Mouse (Mus musculus) forebrain, embryonic 13.5 days (tissue): ENCODE measurements around the gene Rbm33. TPM values are rescaled to one million over a fixed set of nuclear protein-coding genes. Genes with fewer than 3 reads are reported as not detected.

Experiments used
- ATAC-seq: fragments of 200-750 bp; cut with Nextera tagmentation; 2 replicates; pipeline ENCODE4 v1.8.0; 2017
- H3K27ac ChIP-seq: fragments of 300-500 bp; sonication (generic); 2 replicates; pipeline ENCODE4 v1.5.1; 2015; ENCODE audit warnings: inconsistent platforms, mild to moderate bottlenecking, moderate library complexity
- H3K27me3 ChIP-seq: fragments of 300-500 bp; sonication (generic); 2 replicates; pipeline ENCODE4 v1.6.1; 2015; ENCODE audit warnings: mild to moderate bottlenecking, inconsistent platforms
- H3K36me3 ChIP-seq: fragments of 300-500 bp; sonication (generic); 2 replicates; pipeline ENCODE4 v1.6.1; 2015; ENCODE audit warnings: mild to moderate bottlenecking, inconsistent platforms; ENCODE audit not compliant: poor library complexity, severe bottlenecking
- H3K4me1 ChIP-seq: fragments of 300-500 bp; sonication (generic); 2 replicates; pipeline ENCODE4 v1.6.1; 2015; ENCODE audit warnings: inconsistent platforms
- H3K4me2 ChIP-seq: fragments of 300-500 bp; sonication (generic); 2 replicates; pipeline ENCODE4 v1.6.1; 2015; ENCODE audit warnings: inconsistent platforms, mild to moderate bottlenecking, moderate library complexity
- H3K4me3 ChIP-seq: fragments of 300-500 bp; sonication (generic); 2 replicates; pipeline ENCODE4 v1.5.1; 2015; ENCODE audit warnings: mild to moderate bottlenecking, inconsistent platforms
- H3K9ac ChIP-seq: fragments of 300-500 bp; sonication (generic); 2 replicates; pipeline ENCODE4 v1.6.1; 2015; ENCODE audit warnings: mild to moderate bottlenecking, inconsistent platforms
- H3K9me3 ChIP-seq: fragments of 300-500 bp; sonication (generic); replicated peaks from 2 replicates; pipeline ENCODE4 v1.6.1; 2016; ENCODE audit warnings: inconsistent platforms
- WGBS: fragments of 180-500 bp; shearing (Covaris S2); methylation state at CpG from one replicate; pipeline ENCODE4 v1.1.7; 2015; 5-methylcytosine and 5-hydroxymethylcytosine counted together
- polyA plus RNA-seq: library from polyadenylated mRNA; unstranded; fragments of >200 nt; fragmentation: Nextera tagmentation; extraction: Ambion mirVana; gene quantifications from 2 replicates; pipeline ENCODE4 v1.2.1, GENCODE M21; 2015

Rbm33 gene
- polyA plus RNA-seq, 1 experiment from 2014 or later = 21.1 TPM

DNA sequence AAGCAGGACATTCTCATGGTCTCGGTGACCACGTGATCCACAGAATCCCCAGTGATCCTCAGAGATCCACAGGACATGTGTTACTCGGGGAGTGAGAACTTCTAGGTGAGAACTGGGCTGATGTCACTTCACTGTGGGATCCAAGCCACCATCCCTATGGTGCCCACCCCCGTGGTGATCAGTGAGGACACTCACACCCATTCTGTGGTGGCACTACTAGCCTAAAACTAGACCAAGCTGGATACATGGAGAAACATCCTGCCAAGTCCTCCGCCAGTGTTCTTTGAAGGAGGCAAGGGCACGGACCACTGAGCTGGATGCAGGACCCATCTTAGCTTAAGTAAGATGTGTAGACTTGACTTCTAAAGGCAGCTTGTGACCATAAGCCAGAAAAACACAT is 17.6 kb upstream of the Rbm33 start:
- H3K27me3 ChIP-seq = no peaks in the 10 kb centered on the region
- WGBS = 81% methylated on average over 6 of the region's 6 CpGs
- H3K4me1 ChIP-seq = no peaks in the 10 kb centered on the region
- no peak overlapping the region for H3K27ac ChIP-seq
- no peaks in the 10 kb centered on the region for H3K36me3 ChIP-seq
- H3K9ac ChIP-seq = no peak overlapping the region
- no peaks in the 10 kb centered on the region for H3K9me3 ChIP-seq
- no peak overlapping the region for H3K4me3 ChIP-seq
- no peak for ATAC-seq
- H3K4me2 ChIP-seq = no peak overlapping the region

DNA sequence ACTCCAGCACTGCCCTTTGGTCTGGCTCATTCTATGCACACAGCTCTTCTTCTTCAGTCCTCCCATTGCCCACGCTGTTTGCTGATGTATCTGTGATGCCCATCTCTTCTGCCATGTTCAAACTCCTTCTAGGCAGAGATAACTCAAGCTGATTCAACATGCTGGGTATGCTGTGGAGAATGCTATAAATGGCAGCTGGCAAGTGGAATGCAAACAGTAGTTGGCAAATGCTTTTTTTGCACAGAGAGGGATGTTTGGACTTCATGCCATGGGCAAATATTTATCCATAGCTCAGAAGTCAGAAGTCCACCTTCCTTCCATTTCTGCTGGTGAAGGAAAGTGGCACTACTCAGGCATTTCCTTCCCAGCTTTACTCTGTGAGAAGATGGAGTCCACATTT is 14.2 kb upstream of the Rbm33 start:
- H3K9ac ChIP-seq = no peak overlapping the region
- ATAC-seq = no peak
- no peak overlapping the region for H3K4me3 ChIP-seq
- H3K9me3 ChIP-seq = no peaks in the 10 kb centered on the region
- H3K27ac ChIP-seq = no peak overlapping the region
- no peak overlapping the region for H3K4me2 ChIP-seq
- no peaks in the 10 kb centered on the region for H3K36me3 ChIP-seq
- H3K4me1 ChIP-seq = no peaks in the 10 kb centered on the region
- H3K27me3 ChIP-seq = no peaks in the 10 kb centered on the region
- WGBS = 84% methylated on average over 1 of the region's 1 CpGs

DNA sequence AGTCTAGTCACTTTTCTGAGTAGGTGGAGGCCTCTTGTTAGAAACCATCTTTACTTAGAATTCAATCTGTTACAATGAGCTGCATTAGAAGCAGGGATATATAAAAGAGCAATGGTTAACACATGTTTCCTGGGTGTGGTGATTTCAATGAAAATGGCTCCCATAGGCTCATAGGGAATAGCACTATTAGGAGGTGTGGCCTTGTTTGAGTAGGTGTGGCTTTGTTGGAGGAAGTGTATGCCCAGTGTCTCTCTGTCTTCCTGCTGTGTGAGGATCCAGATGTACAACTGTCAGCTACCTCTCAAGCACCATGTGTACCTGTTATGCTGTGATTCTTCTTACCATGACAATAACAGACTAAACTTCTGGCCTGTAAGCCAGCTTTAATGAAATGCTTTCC is 12.4 kb upstream of the Rbm33 start:
- Histone ChIP-seq H3K27ac (no peak overlapping the region), H3K4me3 (no peak overlapping the region), H3K36me3 (no peaks in the 10 kb centered on the region), H3K4me2 (no peak overlapping the region), H3K4me1 (no peaks in the 10 kb centered on the region), H3K9me3 (no peaks in the 10 kb centered on the region), H3K9ac (no peak overlapping the region), H3K27me3 (no peaks in the 10 kb centered on the region)
- ATAC-seq = no peak

- Histone ChIP-seq H3K27me3 (no peaks in the 10 kb centered on the region), H3K4me3 (no peak overlapping the region), H3K36me3 (no peaks in the 10 kb centered on the region), H3K4me1 (peaks cover 21% of the 10 kb centered on the region), H3K9ac (no peak overlapping the region), H3K4me2 (no peak overlapping the region), H3K27ac (no peak overlapping the region), H3K9me3 (no peaks in the 10 kb centered on the region)
- no peak for ATAC-seq
- 85% methylated on average over 8 of the region's 8 CpGs for WGBS
Observed at GRCm38 (mm10) chr5:28315526-28315925, 1.4 kb upstream of the Rbm33 start.

GRCm38 (mm10) chr5:28316151-28316721 is 685 bp upstream of the Rbm33 start:
- H3K4me1 ChIP-seq = peaks cover 27% of the 10 kb centered on the region

DNA sequence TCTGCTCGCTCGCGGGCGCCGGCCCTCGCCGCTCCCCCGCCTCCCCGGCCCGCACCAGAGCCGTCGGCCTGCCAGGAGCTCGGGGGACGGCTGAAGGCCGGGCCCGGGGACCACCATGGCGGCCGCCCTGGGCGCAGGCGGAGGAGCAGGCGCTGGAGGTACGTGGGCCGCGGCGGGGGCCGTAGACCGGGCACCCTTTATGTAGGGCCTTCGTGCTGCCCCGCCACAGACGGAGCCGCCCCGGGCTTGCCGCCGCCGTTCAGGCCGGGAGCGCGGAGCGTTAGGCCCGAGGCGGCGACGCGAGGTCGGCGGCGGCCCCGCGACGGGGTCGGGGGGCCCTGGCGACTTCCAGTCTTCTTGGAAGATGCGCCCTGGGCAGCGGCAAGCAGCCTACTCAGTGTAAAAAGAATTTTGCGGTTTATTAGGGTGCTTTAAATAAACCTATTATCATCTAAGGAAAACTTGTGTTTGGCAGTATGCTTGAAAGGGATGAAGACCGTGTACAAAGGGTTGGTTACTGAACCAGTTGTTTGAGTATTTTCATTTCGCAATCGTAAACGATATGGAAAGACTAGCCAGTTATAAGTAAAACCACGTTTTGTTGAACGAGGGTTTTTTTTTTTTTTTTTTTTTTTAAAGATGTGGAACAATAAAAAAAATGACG is 464 bp downstream of the Rbm33 start:
- WGBS = under 1% methylated on average over 58 of the region's 62 CpGs

More at GRCm38 (mm10) chr5:28316151-28316721, 685 bp upstream of the Rbm33 start:
- peak overlapping the region; percentile 76 for H3K4me2 ChIP-seq
- peak overlapping the region; percentile 100 for H3K27ac ChIP-seq
- under 1% methylated on average over 14 of the region's 14 CpGs for WGBS
- H3K36me3 ChIP-seq = no peaks in the 10 kb centered on the region
- H3K9me3 ChIP-seq = no peaks in the 10 kb centered on the region
- peak overlapping the region; percentile 99 for H3K9ac ChIP-seq
- H3K4me3 ChIP-seq = peak overlapping the region; percentile 92
- ATAC-seq = no peak; the same call in 1 of the 2 replicates
- no peaks in the 10 kb centered on the region for H3K27me3 ChIP-seq

GRCm38 (mm10) chr5:28317917-28318267 is 971 bp downstream of the Rbm33 start:
- WGBS = 12% methylated on average over 3 of the region's 3 CpGs
- Histone ChIP-seq H3K4me1 (peaks cover 33% of the 10 kb centered on the region), H3K27ac (no peak overlapping the region)

More for the DNA sequence above, 464 bp downstream of the Rbm33 start:
- H3K4me2 ChIP-seq = peak overlapping the region; percentile 76
- peak overlapping the region; percentile 92 for H3K4me3 ChIP-seq
- ATAC-seq = peak; percentile 83
- peak overlapping the region; percentile 99 for H3K9ac ChIP-seq
- H3K27ac ChIP-seq = peak overlapping the region; percentile 100
- H3K36me3 ChIP-seq = no peaks in the 10 kb centered on the region
- no peaks in the 10 kb centered on the region for H3K9me3 ChIP-seq
- peaks cover 33% of the 10 kb centered on the region for H3K4me1 ChIP-seq
- no peaks in the 10 kb centered on the region for H3K27me3 ChIP-seq

DNA sequence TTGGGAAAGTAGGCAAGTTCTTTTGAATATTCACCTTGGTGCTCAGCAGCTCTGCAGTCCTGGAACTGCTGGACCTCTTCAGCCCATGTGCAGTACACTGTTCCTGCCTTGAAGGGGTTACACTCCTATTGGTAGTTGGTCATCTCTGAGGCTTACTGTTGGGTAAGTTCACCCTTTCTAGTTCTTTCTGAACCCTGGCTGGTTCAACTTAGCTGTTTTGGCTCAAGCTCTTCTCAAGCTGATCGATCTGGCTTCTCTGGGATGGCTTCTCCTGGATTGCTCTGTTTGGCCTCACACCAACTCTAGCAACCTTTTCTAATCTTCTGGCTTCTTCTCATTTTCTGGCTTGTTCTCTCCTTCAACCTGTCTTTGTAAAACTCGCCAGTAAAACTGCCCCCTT is 1.8 kb downstream of the Rbm33 start:
- Histone ChIP-seq H3K27ac (no peak overlapping the region), H3K36me3 (no peaks in the 10 kb centered on the region), H3K4me2 (peak overlapping the region; percentile 76), H3K9me3 (no peaks in the 10 kb centered on the region), H3K4me3 (peak overlapping the region; percentile 92), H3K4me1 (peaks cover 33% of the 10 kb centered on the region), H3K27me3 (no peaks in the 10 kb centered on the region), H3K9ac (peak overlapping the region; percentile 99)
- 68% methylated on average over 2 of the region's 2 CpGs for WGBS
- ATAC-seq = no peak

More at GRCm38 (mm10) chr5:28317917-28318267, 971 bp downstream of the Rbm33 start:
- no peaks in the 10 kb centered on the region for H3K36me3 ChIP-seq
- peak overlapping the region; percentile 92 for H3K4me3 ChIP-seq
- ATAC-seq = no peak
- H3K27me3 ChIP-seq = no peaks in the 10 kb centered on the region
- H3K9ac ChIP-seq = peak overlapping the region; percentile 99
- no peaks in the 10 kb centered on the region for H3K9me3 ChIP-seq
- peak overlapping the region; percentile 76 for H3K4me2 ChIP-seq

DNA sequence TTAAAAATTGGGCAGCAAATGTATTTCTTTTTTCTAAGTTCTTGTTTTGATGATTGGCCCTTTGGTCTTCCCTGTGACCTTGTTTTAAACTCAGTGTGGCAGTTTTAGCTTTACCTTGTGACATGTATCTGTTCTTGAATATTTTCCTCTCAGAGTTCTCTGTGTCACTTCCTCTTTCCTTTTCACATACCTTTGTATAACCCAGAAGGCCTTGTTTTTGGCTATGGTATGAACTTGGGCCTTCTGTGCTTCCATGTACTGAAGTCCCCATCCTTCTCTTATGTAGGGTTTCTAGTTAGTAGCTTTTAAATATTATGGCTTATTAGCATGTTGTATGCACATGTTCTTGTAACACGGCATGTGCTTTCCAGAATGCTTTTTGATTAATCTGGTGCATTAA is 4.8 kb downstream of the Rbm33 start:
- H3K4me1 ChIP-seq = peaks cover 51% of the 10 kb centered on the region
- WGBS = 79% methylated on average over 1 of the region's 1 CpGs

GRCm38 (mm10) chr5:28322189-28322588 is 5.3 kb downstream of the Rbm33 start:
- no peak for ATAC-seq
- Histone ChIP-seq H3K4me3 (no peak overlapping the region), H3K9me3 (no peaks in the 10 kb centered on the region), H3K27ac (no peak overlapping the region), H3K4me2 (no peak overlapping the region), H3K4me1 (peaks cover 56% of the 10 kb centered on the region), H3K36me3 (no peaks in the 10 kb centered on the region), H3K9ac (no peak overlapping the region), H3K27me3 (no peaks in the 10 kb centered on the region)
- 92% methylated on average over 3 of the region's 3 CpGs for WGBS

More for the DNA sequence above, 4.8 kb downstream of the Rbm33 start:
- H3K4me3 ChIP-seq = no peak overlapping the region
- no peaks in the 10 kb centered on the region for H3K27me3 ChIP-seq
- H3K9me3 ChIP-seq = no peaks in the 10 kb centered on the region
- H3K36me3 ChIP-seq = no peaks in the 10 kb centered on the region
- H3K9ac ChIP-seq = no peak overlapping the region
- no peak overlapping the region for H3K4me2 ChIP-seq
- ATAC-seq = no peak
- H3K27ac ChIP-seq = no peak overlapping the region

DNA sequence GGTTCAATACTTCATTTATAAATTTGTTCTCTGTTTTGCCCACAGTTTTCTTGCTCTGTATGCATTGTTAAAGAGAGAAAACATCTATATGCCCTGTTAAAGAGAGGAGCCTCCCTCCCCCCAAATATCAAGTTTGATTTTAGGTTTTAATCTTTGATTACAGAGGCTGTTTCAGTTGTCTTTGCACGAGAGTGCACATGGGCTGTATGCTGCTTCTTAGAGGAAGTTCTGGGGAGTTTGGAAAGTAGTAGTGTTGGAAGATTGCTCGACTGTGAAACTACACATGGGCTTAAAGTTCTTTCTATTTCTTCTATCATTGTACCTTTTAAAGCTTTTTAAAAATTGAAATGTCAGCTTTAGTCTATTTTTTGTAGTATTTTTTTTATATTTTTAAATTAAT is 6.9 kb downstream of the Rbm33 start:
- no peaks in the 10 kb centered on the region for H3K36me3 ChIP-seq
- WGBS = 95% methylated on average over 2 of the region's 2 CpGs
- no peak overlapping the region for H3K4me3 ChIP-seq
- ATAC-seq = no peak
- H3K4me2 ChIP-seq = no peak overlapping the region
- no peaks in the 10 kb centered on the region for H3K27me3 ChIP-seq
- no peak overlapping the region for H3K27ac ChIP-seq
- peaks cover 48% of the 10 kb centered on the region for H3K4me1 ChIP-seq
- H3K9ac ChIP-seq = no peak overlapping the region
- H3K9me3 ChIP-seq = no peaks in the 10 kb centered on the region

- 87% methylated on average over 1 of the region's 1 CpGs for WGBS
- Histone ChIP-seq H3K27me3 (no peaks in the 10 kb centered on the region), H3K27ac (no peak overlapping the region), H3K4me3 (no peak overlapping the region), H3K9me3 (no peaks in the 10 kb centered on the region), H3K4me1 (peaks cover 41% of the 10 kb centered on the region), H3K9ac (no peak overlapping the region), H3K4me2 (no peak overlapping the region), H3K36me3 (no peaks in the 10 kb centered on the region)
- no peak for ATAC-seq
Observed at GRCm38 (mm10) chr5:28324457-28324856, 7.5 kb downstream of the Rbm33 start.
